Comparison of ENCODE assay signal across 9 mouse cellular contexts in genomic region chr10:108433976-108434375, GRCm38 (mm10).
DNase-seq lines count a peak whose midpoint lies in the region; ATAC-seq and TF ChIP-seq lines count a peak whose summit lies in the region.
"Had no signal": no experiment of that assay in that cellular context is flagged by ENCODE, and none has a peak within 500 bp of the region (broad histone marks: within the 10 kb centered on the region; RNA-seq: fewer than 3 reads in every experiment).

No protein-coding gene starts in this region.

- no peak overlapping the region; the same call in 1 of the 2 replicates for H3K9ac ChIP-seq in lung, embryonic 16.5 days (ENCODE audit: low read length)
- H3K9ac ChIP-seq in forebrain, embryonic 16.5 days (replicated peaks; ENCODE audit: low read depth, low read length) = no peak overlapping the region

- no peaks in the 10 kb centered on the region for H3K27me3 ChIP-seq in lung, embryonic 16.5 days (ENCODE audit: control insufficient read depth, insufficient read depth, low read depth, low read length)
- H3K27me3 ChIP-seq in forebrain, embryonic 16.5 days (replicated peaks; ENCODE audit: control insufficient read depth, insufficient read depth, low read length) = no peaks in the 10 kb centered on the region
- no peaks in the 10 kb centered on the region for H3K27me3 ChIP-seq in small intestine, adult 2 months (ENCODE audit: control insufficient read depth, insufficient read depth, low read length)

- no peak for DNase-seq in lung, postnatal 4 days
- peak; percentile 47 for DNase-seq in kidney, postnatal 10 days
- DNase-seq in layer of hippocampus, adult 11-12 months (ENCODE audit: low spot score) = no peak
- no peak for DNase-seq in cerebellum, adult 9-11 months
- DNase-seq in urinary bladder, postnatal 36 days (ENCODE audit: low spot score in 2 of 2) = no peak

- H3K4me2 ChIP-seq in lung, embryonic 16.5 days (ENCODE audit: low read depth, low read length) = peak overlapping the region; percentile 32
- no peak overlapping the region for H3K4me2 ChIP-seq in forebrain, embryonic 16.5 days (ENCODE audit: low read length)

- H3K36me3 ChIP-seq in lung, embryonic 16.5 days (ENCODE audit: control insufficient read depth, insufficient read depth, low read length) = no peaks in the 10 kb centered on the region
- H3K36me3 ChIP-seq in forebrain, embryonic 16.5 days (ENCODE audit: control insufficient read depth, insufficient read depth) = no peaks in the 10 kb centered on the region
- no peaks in the 10 kb centered on the region for H3K36me3 ChIP-seq in small intestine, adult 2 months (ENCODE audit: control insufficient read depth, insufficient read depth, low read length)

- H3K4me1 ChIP-seq in lung, embryonic 16.5 days (replicated peaks; ENCODE audit: control insufficient read depth, insufficient read depth, low read length) = peaks cover 21% of the 10 kb centered on the region
- no peaks in the 10 kb centered on the region; the same call in 1 of the 2 replicates for H3K4me1 ChIP-seq in forebrain, embryonic 16.5 days (replicated peaks; ENCODE audit: control insufficient read depth, insufficient read depth, low read length)
- H3K4me1 ChIP-seq in small intestine, adult 2 months (ENCODE audit: control insufficient read depth, insufficient read depth, insufficient read length, low read length) = peaks cover 3% of the 10 kb centered on the region; the same call in 1 of the 2 replicates

- TF ChIP-seq CTCF in small intestine, adult 2 months (IDR thresholded peaks at IDR 0.05; ENCODE audit: extremely low read depth, insufficient read length, insufficient replicate concordance, low read depth, low read length) = no peak

- peak overlapping the region; percentile 12 for H3K27ac ChIP-seq in lung, embryonic 16.5 days (ENCODE audit: low read length)
- no peak overlapping the region for H3K27ac ChIP-seq in forebrain, embryonic 16.5 days (ENCODE audit: low read length)
- no peak overlapping the region for H3K27ac ChIP-seq in small intestine, adult 2 months (ENCODE audit: insufficient read depth, low read depth, low read length)

- TF ChIP-seq POLR2A in small intestine, adult 2 months (IDR thresholded peaks at IDR 0.05; ENCODE audit: low read depth, low read length) = no peak

- peak overlapping the region; percentile 3; the same call in 1 of the 2 replicates for H3K4me3 ChIP-seq in lung, embryonic 16.5 days (ENCODE audit: low read length)
- H3K4me3 ChIP-seq in forebrain, embryonic 16.5 days (replicated peaks; ENCODE audit: low read length) = no peak overlapping the region
- H3K4me3 ChIP-seq in small intestine, adult 2 months (ENCODE audit: low read depth, low read length) = peak overlapping the region; percentile 18; the same call in 1 of the 2 replicates
- H3K4me3 ChIP-seq: myocyte had no signal

- H3K9me3 ChIP-seq in lung, embryonic 16.5 days (ENCODE audit: control insufficient read depth, low read length) = no peaks in the 10 kb centered on the region
- H3K9me3 ChIP-seq in forebrain, embryonic 16.5 days (ENCODE audit: control insufficient read depth, low read length) = no peaks in the 10 kb centered on the region

- 13% methylated on average over 15 of the region's 15 CpGs for WGBS in lung, embryonic 16.5 days
- 8% methylated on average over 15 of the region's 15 CpGs for WGBS in forebrain, embryonic 16.5 days
- 19% methylated on average over 15 of the region's 15 CpGs for WGBS in small intestine, adult 2 months

- ATAC-seq in lung, embryonic 16.5 days (ENCODE audit: low read depth) = no peak
- ATAC-seq in forebrain, embryonic 16.5 days = 0 out of 2 replicates have a peak, but pooled peaks have one; percentile 38
